Mouse (Mus musculus) frontal cortex, adult 2 months (tissue): ENCODE data around the gene Msgn1. TPM values are rescaled to one million over a fixed set of nuclear protein-coding genes. Genes with fewer than 3 reads are reported as not detected.

Source experiments
- DNase-seq, 2 experiments: peaks; one replicate each; pipeline ENCODE4 v3.0.0; 2022; ENCODE audit warnings: low spot score in 1 of 2; ENCODE audit errors: extremely low spot score in 1 of 2
- polyA plus RNA-seq: library from polyadenylated mRNA; depleted of rRNA; stranded (reverse); fragments of >200 nt; gene quantifications from 2 replicates; pipeline ENCODE4 v1.2.3, GENCODE M21; 2012; rRNA removed

Msgn1 gene
- not detected in 2 replicates for polyA plus RNA-seq

DNA sequence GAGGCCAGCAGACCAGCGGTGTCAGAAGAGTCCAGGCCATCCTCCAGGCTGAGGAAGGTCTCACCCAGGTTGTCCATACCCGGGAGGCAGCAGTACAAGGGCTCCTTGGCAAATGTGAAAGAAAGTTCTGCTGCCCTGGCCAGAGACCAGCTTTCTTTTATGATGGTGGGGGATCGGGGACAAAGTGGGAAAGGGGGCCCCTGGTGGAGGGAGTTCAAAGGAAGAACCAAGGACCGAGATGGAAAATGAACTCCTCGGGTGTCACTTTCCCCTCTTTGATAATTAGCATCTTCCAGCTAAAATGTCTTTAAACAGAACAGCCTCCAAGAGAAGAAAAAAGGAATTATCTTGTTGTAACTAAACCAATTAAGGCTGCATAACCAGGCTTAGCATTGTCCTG, at the start of gene Msgn1:
Gene Msgn1, minus strand, starts transcription at position 101 of the 400 bp plus-strand sequence.
- no peak for DNase-seq

DNA sequence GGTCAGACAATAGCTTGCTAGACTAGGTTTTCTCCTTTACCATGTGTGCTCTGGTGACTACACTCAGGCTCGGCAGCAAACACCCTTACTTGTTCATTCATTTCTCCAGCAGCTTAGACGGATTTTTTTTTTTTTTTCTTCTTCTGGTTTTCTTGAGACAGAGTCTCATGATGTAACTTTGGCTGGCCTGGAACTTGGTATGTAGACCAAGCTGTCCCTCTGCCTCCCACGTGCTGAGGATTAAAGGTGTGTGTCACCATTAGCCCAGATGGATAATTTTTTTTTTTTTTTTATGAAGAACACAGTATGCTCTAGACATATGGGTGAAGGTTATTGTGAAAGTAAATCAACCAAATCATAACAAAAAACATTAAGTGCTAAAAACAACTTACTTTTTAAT, 41.5 kb upstream of the Msgn1 start:
- DNase-seq, result no peak

DNA sequence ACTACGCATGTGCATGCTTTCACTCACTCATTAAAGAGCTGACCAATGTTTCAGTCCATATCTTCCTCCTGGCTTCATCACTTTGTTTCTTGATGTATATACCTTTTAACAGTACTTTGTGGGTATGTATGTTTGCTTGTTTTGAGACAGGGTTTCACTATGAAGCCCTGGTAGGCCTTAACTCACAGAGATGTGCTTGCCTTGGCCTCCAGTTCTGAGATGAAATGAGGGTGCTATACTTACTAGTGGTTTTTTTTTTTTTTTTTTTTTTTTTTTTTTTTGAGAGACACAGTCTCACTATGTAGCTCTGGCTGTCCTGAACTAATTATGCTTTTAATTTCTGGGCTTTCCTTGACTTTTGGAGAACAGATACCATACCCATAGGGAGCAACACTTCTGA, 38.7 kb upstream of the Msgn1 start:
- DNase-seq, result no peak

DNA sequence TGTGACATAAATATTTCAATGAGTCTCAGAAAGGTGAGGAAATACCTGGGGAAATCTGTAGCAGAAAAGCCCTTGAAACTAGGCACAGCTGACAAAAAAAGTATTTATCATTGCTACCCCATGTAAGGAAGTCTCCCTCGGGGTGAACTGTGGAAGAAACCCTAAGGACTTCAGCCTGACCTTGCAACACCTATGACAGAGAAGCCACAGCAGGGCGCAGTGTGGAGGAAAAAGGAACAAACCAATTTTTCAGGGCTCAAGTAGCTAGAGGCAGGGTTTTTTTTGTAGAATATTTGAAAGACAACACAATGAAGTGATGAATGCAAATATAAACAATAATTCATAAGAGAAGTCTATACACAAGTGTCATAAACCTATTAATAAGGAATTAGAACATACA, 27.2 kb upstream of the Msgn1 start:
- DNase-seq, result no peak

DNA sequence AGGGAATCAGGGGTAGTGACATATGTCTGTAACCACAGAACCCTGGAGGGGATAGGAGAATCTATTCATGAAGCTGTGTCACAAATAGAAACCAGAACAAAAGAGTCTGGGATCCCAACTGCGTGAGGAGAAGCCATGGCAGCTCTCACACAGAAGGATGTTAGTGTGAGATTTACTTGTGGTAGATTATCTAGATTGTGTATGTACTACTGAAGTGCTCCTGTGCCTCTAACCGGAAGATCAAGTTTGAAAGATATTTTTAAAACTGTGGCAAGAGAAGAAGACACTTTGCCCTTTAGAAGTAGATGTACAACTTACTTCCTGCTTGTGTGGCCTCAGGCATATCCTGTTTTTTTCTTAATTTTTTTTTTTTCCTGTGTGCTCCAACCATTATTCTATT, 21.5 kb upstream of the Msgn1 start:
- DNase-seq, result no peak

DNA sequence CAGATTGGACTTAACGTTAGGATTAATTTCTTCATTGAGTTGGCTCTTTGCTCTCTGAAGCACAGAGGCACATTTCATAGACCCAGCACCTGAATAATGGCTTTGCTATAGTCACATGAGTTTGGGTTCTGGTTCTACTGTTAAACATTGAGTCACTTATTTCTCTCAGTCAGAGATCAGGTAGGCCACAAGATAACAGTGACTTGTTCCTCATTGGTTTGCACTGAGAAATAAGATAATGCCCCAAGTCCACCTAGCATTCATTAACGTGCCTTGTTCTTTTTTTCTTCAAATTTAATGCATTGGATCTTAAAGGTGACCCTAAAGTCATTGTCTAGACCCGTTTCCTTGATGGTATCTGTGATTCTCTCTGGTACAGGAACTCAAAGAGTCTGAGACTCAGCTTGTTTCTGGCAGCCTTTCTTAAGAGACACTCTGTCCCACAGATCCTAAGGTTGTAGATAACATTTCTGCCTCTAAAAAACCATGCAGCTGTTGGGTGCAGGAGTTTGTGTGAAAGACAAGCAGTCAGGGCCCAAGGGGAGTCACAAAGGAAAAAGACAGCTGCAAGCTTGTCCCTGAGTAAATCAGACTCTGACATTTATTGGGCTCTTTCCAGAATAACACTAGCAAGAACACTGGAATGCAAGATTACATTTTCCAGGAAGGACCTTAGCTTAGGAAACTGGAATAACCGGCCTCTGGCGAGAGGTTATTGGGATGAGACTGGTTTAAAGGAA, 17.9 kb upstream of the Msgn1 start:
- DNase-seq, result no peak

DNA sequence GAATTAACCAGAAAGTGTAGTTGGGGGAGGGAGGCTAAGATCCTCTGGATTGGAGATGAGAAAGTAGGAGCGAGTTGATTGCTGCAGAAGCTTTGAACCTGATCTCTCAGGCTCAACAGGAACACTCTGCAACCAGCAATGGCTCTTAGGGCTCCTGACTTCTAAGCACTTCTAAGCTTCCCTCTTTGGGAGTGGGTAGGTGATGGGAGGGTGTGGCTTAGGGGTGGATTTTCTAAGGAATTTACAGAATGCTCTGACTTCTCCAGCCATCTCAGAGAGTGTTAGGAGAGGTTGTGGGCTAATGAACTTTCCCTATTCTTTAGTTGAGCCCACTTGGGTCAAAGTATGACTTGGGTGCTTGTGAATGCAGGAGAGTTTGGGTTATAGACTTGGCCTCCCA, 17.4 kb upstream of the Msgn1 start:
- no peak for DNase-seq

DNA sequence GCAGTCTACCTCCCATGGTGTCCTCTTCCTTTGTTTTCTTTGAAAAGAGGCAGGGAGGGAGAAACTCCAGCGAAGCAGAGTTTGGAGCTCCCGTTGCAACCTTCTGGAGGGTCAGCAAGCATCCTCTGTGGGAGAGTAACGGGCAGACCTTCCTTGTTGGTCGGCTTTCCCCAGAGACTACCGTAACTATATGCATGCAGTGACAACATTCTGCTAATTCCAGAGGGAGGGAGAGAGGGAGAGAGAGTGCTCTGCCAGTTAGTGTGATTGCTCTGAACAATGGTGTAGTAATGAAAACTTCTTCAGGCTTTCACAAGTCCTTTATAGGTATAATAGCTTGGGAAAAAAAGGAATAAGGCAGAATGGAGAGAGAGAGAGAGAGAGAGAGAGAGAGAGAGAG, 15.9 kb upstream of the Msgn1 start:
- DNase-seq, result no peak

DNA sequence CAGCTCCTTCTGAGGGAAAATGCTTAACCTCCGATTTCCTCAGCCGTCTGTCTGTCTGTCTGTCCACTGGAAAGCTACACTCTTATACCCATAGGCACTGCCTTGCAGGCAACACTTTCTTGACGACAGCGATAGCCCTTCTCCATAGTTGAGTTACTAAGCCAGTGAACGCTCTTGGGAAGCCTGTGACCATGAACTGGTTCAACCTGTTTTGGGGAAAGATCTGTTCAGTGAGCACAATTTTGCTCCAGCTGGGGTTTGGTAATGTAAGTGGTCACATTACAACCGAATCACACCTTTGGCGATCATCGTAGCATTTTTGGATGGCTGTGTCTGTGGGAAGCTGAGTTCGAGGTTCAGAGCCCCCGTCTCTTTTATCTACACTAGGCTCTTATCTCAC, 14.3 kb upstream of the Msgn1 start:
- DNase-seq, result no peak

DNA sequence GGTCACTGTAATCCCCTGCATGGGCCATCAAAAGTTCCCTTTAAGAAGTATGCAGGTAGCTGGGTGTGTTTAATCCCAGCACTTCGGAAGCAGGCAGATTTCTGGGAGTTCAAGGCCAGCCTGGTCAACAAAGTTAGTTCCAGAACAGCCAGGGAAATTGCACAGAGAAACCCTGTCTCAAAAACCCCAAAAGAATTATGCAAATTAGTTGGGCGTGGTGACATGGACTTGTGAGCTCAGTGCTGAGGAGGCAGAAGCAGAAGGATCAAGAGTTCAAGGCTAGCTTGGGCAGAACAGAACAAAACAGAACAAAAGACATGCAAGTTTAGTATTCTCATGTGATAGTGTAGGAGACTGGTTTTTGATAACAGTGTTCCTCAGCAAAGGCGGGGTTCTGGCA, 13.8 kb upstream of the Msgn1 start:
- DNase-seq, result no peak

DNA sequence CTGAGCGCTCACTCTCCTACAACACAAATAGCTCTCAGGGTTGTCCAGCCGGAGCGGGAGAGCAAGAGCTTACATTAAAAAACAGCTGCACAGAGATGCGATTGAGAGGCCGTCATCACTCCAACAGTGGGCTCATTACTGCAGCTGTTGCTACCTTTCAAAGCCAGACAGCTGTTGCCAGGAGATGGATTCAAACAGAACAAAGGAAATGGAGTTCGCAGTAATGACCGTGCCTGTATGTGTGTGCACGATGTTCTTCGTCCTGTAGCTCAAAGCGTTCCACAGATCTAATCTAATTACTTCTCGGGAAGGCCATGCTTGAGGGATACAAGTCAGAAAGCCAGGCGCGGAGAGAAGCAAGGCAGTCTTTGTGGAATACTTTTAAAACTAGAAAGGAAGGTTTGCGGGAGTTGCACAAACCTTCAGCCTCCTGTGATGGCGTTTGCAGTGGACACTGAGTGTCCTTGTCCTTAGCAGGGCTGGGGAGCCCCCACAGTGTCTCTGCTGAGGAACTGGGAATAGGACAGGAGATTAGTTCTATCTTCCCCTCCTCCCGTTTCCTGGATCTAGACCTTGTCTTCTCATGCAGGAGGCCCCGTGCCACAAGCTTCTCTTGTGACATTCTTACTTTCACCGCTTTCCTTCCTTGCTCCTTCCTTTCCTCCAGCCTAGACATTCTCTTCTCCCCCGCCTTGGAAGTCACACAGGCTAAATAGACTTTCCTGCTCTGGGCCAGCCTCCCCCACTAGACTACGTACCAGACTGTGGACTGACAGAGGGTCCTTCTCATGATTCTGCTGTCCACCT, 13.0 kb upstream of the Msgn1 start:
- no peak for DNase-seq

DNA sequence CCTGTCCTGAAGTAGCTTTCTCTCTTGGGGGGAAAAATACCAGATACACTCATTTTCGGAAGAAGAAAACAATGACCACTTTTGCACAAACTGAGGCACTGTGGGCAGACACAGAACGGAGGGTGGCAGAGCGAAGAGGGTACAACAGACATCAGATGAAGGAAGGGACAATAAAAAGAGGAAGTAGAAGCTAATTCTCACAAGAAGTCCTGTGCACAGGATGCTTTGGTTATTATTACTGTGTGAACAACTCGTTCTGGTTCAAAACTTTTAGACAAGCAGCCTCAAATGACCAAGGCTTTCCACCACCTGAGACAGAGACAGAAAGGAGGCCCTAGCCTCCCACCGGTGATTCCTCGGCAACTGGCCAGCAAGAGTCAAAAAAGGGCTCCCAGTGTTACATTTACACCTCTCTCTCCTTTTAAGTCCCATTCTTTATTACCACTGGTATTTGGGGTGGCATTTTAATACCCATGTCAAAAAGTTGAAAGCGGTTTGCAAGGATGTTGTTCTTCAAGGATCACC, 9.0 kb upstream of the Msgn1 start:
- DNase-seq, result no peak

DNA sequence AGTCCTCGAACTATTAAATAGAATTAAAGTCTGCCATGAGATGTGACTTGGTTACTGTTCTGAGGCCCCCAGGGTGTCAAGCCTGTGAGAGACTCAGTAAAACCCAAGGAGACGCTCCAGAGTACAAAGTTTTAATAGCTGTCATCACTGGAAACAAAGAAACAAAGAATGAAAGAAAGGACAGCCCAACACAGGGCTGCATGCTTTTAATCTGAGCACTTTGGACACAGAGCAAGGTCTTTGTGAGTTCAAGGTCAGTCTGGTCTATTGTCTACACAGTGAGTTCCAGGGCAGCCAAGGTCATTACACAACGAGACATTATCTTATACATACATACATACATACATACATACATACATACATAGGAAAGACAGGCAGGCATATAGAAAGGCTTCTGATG, 7.7 kb upstream of the Msgn1 start:
- DNase-seq, result no peak

DNA sequence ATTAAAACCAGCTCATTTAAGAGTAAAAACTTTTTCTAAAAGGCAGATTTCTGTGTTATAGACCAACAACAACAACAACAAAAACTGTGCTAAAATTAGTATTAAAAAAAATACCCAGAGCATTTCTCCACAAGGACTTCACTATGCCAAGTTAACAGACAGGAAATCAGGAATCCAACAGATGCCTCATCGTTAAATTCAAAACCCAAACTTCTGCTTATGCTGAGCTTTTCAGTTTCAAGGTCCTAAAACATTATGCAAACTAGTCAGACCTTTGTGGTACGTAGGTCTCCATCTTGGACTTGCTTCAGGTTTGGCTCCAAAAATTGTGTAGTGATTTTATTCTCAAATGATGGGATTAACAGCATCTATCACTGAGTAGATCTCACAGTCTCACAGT, 6.8 kb upstream of the Msgn1 start:
- no peak for DNase-seq

DNA sequence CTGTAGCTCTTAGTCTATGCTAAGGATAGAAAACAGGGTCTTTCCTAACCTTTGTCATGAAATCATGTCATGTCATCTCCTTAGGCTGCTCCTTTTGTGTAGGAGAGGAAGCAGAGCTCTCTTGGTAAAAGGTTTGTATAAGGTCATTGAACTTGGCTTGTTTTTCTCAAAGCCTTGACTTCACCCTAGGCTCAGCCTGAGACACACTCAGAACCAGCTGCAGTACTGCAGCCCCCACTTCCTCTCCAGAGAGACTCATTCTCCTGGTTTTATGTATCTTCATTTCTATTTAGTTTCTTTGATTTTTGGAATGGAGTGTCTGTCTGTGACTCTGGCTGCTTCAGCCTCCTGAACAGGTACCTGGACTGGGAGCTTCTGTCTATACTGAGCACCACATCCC, 6.0 kb upstream of the Msgn1 start:
- DNase-seq, result no peak

DNA sequence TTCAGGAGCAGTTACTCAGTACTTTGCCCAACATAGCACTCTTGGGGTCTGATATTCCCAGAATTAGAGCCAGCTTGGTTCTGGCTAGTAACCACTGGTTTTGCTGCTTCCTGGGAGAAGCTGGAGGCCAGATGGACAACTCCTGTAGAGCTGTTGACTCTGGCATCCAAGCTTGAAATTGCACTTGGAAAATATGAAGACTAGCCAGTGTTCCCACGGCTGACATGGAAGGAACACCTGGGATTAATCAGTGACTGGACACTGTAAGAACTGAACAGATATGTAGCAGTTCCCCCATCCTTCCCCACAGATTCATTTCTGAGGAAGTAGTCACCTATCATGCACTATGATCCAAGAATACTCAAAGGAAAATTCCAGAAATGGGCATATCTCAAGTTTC, 4.1 kb upstream of the Msgn1 start:
- no peak for DNase-seq

DNA sequence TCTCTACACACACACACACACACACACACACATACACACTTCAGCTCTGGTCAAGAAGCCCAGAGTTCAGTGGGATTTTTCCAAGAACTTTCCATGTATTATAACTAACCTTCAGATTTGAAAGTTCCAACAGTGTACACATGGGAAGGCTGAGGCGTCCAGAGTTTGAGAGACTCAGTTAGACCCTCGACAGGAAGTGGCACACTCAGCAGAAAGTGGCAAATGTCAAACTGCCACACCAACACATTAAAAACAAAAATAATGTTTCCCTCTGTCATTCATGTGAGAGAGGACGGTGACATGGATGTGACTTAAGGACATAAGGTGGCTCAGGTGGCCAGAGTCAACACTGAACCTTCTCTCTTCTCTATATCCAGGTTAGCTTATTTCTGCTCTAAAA, 1.6 kb upstream of the Msgn1 start:
- no peak for DNase-seq

DNA sequence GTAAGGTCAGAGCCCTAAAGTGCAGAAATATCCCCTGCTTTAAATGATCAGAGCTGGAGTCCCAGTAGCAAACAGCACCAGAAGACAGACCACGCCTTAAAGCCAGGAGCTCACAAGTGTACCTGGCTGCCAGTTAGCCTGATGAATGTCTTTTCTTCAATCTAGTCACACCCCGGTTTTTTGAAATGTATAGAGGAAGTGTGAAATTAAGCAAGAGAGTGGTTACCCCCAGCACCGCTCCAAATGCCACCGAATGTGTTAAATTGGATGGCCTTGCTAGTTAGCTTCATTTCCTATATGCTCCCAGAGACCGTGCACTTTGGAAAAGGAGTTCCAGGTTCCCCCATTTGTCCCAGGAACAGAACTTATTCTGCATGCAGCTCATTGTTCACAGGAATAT, 864 bp upstream of the Msgn1 start:
- DNase-seq, result no peak

DNA sequence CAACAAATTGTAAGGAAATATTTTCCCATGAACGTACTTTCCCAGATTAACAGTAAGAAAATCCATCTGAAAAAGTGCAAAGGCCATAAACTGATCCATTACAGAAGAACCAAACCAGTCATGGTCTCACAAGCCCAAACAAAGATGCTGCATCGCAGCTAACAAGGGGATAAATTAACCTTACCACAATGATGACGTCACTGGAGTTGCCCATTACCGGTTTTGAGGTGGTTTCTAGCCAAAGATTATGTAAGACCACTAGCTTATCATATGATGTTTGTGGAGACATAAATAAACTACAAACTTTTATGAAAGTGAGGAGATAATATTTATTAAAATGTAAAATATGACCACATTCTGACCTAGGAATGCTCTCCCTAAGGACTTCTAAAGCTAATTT, 2.5 kb downstream of the Msgn1 start:
- no peak for DNase-seq

DNA sequence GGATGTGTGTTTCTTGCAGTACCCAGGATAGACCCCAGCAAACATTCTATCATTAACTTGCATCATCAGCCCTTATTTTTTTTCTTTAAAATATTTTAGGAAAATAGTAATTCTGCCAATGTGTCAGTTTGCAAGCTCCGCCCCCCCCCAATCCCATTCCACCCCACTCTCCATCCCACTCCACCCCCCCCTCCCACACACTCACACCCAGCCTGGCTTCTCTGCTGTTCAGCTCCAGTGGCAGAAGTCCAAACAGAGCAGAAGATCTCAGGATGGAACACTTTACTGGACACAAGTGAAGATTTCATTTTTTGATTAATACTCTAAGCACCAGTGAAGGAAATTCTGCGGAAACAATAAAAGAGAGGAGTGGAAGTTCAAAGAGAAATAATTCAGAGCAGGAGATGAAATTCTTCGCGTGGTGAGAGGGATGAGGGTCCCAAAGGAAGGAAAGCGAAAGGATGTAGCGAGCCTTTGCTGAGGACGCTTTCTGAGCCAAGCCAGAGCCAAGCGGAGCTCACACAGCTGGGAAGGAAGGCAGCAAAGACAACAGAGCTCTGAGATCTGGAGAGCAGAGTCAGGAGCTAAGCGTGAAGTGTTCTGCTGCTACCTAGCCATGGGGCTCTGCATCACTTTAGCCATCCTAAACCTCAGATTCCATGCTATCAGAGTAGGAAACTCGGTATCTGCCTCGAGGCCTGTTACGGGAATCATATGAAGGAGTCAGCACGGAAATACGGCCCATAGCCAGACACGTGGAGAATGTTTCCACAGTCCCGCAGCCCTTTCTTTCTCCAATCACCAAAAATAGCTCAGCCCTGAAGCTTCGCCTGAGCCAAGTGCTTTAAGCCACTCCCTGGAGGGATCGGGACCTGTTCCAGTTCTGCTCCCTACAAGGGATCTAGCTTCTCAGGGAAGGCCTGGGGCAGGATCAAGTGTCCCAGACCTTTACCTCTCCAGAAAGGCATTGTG, 4.8 kb downstream of the Msgn1 start:
- peak in 1 of 2 experiments; percentile 13 for DNase-seq

DNA sequence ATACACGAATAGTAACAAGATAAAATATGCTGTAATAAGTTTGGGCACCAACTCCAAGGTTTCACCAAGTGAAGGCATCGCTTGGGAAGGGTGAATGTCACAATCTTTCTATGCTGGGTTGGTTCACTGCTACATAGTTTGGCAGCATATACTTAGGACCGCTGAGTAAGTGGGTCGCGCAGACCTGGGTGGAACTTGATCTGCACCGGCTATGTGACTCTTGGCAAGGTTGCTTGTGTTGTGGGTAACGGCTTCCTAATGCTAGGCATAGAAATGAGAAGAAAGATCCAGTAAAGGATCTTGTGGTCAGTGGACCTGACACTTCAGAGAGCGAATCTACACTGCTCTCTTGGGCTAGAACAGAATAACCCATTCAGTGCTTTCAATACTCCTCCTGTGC, 6.3 kb downstream of the Msgn1 start:
- no peak for DNase-seq
